Mouse (Mus musculus): Measurements from ENCODE around the gene Utp14b.

Gene Utp14b

DNA sequence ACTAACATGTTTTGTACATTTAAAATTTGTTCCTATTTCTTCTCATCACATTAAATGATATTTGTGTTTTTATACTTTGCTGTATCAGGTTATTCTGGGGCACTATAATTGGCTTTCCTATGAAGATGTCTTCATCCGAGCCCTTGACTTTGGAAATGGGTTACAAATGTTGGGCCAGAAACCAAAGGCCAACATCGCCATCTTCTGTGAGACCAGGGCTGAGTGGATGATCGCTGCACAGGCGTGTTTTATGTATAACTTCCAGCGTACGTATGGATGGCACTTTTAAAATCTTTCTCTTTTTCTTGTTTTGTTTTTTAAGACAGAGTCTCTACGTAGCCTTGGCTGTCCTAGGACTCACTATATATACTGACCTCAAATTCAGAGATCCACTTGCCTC is 30.3 kb downstream of the Utp14b start:
- no peak for DNase-seq

DNA sequence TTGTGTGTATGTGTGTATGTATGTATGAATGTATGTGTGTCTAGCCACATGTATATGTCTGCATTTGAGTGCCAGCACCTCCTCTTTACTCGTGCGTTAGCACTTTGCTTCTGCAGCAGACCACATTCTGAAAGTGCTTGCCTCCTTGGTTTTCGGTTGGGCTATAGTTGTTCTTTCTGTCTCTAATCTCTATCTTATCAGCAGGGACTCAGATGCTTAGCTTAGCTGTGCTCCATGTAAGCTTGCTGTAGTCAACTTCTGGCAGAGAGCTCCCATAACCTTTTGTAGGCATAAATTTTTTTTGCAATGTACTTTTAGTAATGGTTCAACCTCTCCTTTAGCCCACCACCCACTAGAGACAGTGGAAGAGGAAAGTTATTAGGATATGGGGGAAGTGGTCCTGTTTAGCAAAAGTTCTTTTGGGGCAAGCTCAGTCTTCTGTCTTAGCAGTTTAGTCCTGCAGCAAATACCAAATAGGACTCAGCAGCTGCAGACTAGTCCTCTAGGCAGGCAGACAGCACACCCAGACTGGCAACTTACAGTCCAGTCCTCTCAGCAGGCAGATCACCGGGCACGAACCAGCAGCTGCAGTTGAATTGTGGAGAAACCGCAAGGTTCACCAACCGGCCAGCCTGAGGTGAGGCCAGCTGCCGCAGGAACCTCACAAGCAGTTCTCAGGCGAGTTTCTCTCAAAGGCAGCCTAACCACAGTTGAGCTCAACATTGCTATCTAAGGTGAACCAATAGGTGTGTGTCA is 36.8 kb downstream of the Utp14b start:
- no peak for DNase-seq

DNA sequence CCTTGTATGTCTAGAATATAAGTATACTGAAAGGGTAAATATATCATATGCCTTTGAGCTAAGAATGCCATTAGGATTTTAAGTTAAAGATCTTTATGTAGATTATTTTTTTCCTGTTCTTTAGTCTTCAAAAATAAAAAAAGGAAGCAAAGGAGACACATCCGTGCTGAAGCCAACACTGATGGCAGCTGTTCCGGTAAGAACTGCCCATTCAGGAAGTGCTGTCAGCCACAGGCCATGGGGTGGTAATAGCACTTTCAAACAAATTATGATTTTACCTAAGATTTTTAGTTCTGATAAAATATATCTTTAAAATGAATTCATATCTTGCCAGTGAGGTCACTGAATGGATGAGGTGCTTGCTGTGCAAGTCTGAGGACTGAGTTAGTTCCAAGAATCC is 38.5 kb downstream of the Utp14b start:
- DNase-seq: no peak

DNA sequence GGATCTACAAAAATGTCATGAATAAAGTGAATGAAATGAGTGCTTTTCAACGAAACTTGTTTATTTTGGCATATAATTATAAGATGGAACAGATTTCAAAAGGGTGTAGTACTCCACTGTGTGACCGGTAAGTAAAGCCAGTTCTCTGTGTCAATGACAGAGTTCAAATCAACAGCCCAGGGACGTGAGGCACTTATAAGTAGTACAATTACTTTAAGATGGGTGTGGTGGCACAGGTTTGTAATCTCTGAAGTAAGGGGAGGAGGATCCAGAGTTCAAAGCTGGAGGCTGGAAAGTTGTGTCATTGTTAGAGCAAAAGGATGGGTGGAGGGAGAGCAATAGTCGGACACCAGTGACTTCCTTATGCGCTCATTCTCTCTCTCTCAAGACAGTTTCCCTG is 39.1 kb downstream of the Utp14b start:
- DNase-seq: no peak

DNA sequence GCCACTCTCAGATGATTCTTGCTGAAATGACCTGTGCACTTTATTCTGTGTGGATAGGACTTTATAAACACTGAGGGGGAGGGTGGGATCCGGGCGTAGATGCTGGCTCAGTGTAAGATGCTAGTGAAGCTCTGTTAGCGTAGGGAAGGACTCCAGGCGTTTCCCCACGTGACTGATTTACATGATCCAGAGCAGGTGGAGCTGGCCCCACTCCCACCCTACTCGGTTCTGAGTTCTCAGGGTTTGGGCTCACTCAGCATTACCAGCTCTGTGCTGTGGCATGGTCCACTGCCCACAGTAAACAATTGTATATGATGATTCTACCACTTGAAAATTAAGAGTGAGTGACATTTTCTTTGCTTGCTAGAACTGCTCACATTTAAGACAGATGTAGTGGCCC is 40.3 kb downstream of the Utp14b start:
- DNase-seq: no peak

DNA sequence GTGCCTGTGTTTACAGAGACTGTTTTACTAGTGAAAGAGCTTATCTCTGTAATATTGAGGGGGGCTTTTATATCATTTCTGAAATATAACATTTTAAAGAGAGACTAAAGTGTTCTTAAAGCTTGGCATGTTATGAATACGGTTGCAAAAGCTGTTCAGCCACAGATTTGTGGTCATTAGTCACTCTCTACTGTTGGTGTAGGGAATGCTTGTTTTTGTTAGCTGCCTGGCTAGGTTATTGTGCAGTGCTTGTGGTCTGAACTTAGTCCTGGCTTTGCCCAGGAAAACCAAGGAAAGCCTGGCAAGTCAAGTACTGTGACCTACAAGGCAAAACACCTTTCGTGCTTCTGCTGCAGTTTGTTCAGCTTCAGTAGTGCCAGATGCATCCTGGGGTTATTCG is 43.9 kb downstream of the Utp14b start:
- DNase-seq: no peak

DNA sequence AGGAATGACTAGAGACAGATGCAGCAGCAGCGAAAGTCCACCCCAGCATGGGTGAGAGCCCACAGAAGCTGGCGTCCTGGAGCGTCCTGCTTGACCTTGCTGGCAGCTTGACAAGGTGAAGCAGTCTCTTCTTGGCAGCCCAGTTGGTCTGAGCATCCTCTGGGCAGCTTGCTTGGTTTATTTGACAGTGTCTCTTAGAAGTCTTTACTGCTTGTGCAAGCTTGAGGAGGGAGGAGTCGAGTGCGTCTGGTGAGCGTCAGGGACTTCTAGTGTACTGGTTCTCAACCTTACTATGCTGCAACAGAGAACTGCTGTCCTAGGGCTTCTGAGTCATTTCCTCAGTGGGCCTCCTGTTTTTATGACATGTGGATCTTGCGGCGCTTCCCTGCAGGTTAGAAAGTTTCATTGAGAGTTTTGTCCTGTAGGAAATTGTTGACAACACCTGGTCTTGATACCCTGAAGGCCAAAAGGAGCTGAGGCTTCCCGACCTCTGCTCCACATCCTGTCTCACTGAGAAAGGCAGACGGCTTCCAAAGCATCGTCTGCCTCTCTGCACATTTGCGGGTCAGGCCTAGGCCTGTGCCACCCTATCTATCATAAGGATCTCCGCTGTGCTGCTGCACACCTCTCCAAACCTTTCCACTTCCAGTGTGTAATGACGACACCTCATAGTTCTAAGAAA is 44.6 kb downstream of the Utp14b start:
- no peak for DNase-seq

DNA sequence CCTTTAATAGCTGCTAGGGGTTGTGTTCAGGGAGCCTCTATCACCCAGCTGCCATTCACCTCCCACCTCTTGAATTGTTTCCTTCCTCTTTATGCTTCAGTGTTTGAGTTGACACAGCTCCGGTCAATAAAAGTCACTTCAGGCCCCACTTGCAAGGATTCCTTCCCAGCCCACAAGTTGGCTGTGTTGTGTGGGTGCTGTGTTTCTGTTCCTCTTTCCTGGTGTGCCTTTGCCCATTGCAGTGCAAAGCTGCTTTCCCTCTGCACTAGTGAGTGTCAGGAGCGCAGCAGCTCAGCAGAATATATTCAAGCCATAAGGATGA is 45.1 kb downstream of the Utp14b start:
- no peak for DNase-seq

DNA sequence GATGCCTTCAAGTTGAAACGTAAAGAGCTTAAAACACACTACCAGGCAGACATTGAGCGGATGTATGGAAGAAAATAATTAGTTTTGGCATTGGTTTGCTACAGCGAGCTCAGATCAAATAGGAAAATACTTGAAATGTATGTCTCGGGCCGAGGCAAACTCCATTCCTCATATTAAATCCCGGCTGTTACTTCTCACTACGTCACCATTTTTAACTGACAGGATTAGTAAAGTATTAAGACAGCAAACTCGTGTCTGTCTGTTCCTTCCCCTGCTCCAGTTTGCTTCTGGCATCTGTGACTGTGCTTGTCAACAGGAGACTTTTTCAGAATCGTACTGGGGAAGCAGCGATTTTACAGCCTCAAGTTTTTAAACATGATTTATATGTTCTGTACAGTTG is 48.5 kb downstream of the Utp14b start:
- no peak for DNase-seq

DNA sequence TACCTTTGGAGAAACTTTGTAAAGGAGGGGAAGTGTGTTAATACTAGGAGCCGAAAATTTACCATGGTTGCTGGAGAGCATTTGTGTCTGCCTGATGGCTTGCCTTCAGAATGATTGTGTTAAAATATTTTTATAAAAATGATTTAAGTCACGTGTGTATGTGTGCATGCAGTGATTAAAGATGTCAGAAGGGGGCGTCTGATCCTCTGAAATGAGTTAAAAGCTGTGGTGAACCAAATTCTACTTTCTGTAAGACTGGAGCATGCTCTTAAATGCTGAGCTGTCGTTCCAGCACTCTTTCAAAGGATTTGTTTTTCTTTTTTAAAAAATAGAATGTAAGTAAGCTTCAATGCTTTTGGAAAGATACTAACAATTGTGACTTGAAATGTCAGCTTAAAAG is 49.4 kb downstream of the Utp14b start:
- DNase-seq: no peak

DNA sequence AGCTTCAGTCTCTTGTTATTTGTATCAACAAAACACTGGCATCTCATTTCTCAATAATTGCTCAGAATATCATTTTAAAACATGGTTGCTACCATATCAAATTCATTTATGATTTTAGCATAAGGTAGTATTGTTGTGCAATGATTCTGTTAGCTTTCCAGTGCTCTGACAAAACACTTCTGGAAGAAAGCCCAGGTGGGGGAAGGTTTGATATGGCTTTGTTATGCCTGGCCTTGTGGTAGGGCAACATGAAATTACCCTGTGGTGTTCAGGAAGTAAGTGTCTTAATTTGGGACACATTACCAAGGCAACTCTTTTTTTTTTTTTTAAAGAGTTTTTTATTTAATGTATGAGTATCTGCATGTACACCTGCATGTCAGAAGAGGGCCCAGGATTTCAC is 52.2 kb downstream of the Utp14b start:
- no peak for DNase-seq

DNA sequence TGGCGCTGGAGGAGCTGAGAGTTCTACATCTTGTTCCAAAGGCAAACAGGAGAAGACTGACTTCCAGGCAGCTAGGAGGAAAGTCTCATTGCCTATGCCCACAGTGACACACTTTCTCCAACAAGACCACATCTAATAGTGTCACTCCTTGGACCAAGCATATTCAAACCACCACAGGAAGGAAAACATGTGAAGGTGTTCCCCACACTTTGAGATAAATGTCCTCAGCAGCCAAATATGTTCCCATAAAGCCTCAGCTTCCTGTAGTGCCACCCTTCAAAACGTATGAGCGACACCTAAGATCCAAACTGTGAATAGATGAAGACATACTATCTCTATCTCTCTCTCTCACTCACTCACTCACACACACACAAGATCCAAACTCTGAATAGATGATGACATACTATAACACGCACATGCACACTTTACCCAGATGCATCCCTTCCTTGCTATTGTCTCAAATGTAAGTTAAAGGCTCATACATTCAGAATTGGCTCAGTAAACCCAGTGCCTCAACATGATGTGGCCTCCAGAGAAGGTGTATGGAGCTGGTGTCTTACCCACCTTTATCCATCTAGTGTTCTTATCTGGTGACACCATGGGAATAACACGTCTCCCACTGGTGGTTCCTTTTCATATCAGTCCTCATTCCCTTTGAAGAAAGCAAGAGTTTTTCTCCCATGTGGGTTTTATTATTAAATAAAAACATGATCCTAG is 52.9 kb downstream of the Utp14b start:
- no peak for DNase-seq
